Mouse (Mus musculus) ovary, postnatal 36 days (tissue): ENCODE results near the gene Abhd12.
"Not testable (repeated sequence)": the region's sequence is repeated elsewhere in the genome, so short reads cannot be mapped to it uniquely, and the experiment has no call there.

Source experiments
- DNase-seq: peaks from one replicate; pipeline ENCODE4 v3.0.0; 2022; ENCODE audit warnings: low spot score, mixed read lengths

Abhd12 gene

DNA sequence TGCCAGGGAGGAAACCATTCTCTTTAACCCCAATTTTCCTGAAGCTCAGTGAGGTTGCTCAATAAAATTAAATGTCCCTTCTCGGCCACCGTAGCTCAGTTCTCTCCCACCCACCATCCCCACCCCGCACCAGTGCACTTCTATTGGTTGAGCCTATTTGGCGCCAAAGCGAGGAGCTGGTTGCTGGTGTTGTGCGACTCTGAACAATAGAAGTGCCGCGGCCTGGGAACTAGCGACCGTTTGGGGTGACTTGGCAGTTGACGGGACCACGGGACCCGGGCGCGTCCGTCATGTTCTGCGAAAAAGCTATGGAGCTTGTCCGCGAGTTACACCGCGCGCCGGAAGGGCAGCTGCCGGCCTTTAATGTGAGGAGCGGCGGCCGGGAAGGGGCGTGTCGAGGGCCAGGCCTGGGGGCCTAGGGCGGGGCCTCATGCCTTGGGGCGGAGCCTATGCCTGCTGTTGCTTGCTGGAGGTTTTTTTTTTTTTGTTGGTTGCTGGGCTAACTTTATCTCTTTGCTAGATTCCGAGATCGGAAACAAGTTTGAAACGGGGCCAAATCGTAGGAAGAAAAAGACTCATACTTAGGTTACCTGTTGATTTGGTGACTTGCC lies 5.0 kb upstream of the Abhd12 start:
- peak; percentile 94 for DNase-seq

- DNase-seq: not testable (repeated sequence)
Observed at GRCm38 (mm10) chr2:150908881-150909280, 4.3 kb upstream of the Abhd12 start.

- no peak for DNase-seq
Observed at GRCm38 (mm10) chr2:150904936-150905450, 452 bp upstream of the Abhd12 start, which contains the start of gene Gins1. Gins1 (plus strand) TSS chr2:150905400.

DNA sequence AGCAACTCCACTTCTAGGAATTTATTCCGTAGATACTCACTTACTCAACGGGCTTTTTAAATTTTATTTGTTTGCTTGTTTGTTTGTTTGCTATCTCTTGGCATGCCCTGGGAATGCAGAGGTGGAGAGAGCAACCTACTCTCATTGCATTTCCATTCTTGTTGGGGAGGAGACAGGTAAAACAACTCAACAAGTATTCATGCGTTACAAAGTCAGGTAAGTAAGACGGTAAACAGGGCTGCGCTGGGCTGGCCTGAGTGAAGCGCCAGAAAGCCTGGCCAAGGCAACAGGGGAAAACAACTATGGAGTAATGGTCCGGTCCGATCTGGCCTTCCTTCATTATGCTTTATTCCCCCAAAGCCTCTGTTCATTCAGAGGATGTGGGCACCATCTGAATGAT lies 2.2 kb downstream of the Abhd12 start:
- DNase-seq: no peak

DNA sequence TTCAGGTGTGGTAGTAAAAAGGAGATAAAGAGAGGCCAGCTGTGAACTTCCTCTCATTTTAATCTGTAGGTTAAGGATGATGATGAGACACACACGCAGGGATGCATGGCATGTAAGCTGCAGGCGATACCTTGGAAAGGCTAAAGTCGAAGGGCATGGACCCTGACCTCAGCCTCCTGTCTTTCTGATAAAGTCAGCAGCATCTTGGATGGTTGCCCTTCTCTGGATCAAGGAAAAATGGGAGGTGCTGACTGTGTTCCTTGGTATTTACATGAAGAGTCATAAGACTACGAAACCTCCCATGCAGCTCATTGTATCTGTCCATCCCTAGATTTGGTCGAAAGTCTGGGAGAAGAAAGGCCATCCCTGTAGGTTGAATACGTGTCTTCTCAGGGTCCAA lies 4.2 kb downstream of the Abhd12 start:
- no peak for DNase-seq

- no peak for DNase-seq
Observed at GRCm38 (mm10) chr2:150895691-150896252, 8.8 kb downstream of the Abhd12 start.

DNA sequence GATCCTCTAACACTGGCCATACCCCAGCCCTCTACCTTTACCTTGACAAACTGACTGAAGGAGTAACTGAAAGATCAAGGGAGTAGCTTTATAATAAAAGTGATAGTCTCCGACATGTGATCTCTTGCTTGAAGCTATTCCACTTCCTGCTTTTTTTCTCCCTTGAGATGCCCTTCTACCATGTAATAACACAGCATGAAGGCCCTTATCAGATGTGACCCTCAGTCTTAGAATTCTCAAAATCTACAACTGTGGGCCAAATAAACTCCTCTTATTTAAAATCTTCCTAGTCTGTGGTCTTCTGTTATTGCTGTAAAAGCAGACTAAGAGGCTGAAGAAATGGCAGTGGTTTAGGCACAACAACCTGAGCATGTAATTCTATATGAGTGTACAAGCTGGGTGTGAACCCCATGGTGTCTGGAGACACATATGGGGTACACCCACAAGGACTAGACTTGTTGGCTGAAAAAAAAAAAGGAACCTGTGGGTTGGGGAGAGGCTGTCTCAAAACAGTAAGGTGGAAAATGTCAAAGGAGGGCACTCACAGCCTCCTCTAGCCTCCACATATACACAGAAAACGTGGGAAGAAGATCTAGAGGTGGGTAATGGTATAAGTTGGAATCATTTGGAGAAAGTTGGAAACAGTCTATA lies 9.8 kb downstream of the Abhd12 start:
- no peak for DNase-seq

- no peak for DNase-seq
Observed at GRCm38 (mm10) chr2:150887370-150887769, 17.2 kb downstream of the Abhd12 start.

DNA sequence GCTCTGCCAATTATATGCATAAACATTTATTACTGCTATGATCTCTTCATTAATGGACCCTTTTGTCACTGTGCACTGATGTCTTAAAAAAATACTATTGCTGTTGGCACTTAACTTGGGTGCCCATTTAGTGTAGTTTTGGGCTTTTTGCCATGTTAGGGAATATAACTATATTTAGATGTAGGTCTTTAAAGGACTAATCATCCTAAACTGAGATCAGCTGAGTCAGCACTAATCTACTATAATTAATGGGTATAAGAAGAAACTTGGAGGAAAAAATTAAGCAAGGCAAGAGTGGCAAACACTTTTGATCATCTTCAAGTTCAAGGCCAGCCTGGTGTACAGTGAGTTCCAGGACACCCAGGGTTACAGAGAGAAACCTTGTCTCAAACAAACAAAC lies 18.2 kb downstream of the Abhd12 start:
- DNase-seq: no peak

DNA sequence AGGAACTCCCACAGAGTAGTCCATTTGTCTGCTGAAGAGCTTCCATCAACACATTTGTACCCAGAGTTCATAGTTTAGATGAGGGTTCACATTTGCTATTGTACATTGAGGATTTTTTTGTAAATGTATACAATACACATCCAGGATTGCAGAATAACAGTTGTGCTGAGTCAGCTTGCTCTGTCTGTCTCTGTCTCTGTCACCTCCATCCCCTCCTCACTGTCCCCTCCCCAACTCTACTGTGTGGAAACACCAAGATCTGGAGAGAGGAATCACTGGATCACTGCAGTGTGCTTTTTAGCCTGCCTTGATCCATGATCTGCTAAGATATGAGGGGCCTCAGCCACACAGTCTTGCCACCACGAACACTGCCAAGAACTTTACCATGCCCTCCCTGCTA lies 18.7 kb downstream of the Abhd12 start:
- DNase-seq: no peak

DNA sequence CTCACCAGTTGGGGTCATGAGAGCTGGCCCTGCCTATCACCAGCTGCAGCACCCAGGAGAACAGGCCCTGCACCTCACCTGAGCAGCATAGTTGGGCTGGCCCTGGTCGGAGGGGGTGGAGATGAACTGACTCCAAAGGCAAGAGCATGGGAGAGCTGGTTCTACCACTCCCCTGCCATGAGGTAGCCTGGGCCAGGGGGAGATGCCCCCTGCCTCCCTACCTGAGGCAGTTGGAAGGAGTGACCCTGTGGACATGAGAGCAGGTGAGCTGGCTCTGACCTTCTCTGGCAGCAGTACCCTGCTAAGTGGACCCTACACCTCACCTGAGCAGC lies 19.8 kb downstream of the Abhd12 start:
- DNase-seq: no peak

GRCm38 (mm10) chr2:150884075-150884778 lies 20.3 kb downstream of the Abhd12 start:
- no peak for DNase-seq

GRCm38 (mm10) chr2:150877561-150877960 lies 27.0 kb downstream of the Abhd12 start:
- DNase-seq: no peak

DNA sequence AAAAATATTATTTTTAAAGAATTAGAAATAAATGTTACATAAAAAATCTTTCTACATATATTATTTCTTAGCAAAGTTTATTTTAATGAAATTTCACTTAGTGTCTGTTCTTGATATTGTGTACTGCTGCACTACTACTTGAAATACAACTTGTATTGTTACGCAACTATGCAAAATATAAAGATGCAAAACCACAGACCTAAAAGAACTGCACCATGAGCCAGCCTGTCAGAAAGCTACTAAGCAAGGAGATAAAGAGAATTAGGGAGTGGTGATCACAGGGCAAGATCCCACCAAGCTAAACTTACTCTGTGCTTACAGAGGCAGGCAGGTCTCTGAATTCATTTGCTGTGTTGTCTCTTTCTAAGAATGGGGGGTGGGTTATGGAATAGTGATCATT lies 29.3 kb downstream of the Abhd12 start:
- no peak for DNase-seq

- no peak for DNase-seq
Observed at GRCm38 (mm10) chr2:150874508-150874907, 30.0 kb downstream of the Abhd12 start.

GRCm38 (mm10) chr2:150869446-150869845 lies 35.1 kb downstream of the Abhd12 start:
- DNase-seq: no peak

DNA sequence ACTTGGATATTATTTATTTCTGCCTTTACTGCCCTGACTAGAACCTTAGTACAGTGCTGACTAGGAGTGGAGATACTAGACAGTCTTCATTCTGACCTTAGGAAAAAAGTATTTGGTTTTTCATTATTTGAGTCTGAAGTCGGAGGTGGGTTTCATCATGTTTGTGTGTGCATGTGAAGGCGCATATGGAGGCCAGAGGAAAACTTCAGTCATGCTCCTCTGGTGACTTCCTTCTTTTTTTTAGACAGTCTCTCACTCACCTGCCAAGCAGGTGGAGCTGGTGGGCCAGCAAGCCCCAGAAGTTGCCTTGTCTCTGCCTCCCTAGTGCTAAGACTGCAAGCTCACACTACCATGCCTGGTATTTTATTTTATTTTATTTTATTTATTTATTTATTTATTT lies 37.5 kb downstream of the Abhd12 start:
- no peak for DNase-seq

DNA sequence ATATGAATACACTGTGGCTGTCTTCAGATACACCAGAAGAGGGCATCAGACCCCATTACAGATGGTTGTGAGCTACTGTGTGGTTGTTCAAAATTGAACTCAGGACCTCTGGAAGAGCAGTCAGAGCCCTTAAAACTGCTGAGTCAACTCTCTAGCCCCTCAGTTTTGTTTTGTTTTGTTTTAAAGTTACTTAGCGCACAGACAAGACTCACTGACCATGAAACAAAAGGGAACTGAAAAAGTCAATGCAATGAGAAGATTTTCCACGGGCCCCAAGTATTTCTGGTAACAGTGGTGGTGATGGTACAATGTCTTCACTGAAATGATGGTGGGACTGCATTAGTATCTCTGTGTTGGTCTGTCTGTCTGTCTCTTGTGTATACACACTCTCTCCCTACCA lies 43.4 kb downstream of the Abhd12 start:
- DNase-seq: no peak

DNA sequence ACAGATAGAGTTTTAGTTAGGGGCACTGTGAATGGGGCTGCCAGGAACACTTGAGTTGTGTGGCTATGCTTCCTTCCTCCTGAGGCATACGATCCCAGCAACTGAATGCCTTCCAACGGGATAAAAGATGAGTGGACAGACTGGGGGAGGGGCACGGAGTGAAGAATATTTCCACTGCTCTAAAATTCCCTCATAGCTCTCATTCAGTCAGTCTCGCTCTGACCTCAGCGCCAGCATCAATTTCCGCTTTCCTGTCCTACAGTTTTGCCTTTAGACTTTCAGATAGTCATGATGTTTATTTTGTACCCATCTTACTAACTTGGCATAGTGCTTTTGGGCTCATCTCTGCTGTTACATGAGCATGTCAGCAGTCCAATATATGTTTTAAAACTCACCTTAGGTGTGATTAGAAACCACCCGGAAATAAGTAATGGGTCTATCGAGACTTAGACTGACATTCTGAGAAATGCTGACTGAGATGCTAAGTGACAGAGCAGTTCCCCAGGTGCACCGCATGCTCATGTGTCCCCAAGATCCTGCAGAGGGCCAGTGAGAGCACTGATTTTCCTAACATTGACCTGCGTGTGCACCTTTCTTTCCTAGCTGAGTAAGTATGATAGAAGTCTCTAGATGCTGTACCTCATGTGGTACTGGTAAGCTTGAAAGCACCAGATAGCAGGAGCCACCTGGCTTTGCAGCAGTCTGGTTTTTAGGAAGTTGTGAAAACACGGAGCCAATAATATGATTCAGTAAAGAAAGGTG lies 44.7 kb downstream of the Abhd12 start:
- no peak for DNase-seq

DNA sequence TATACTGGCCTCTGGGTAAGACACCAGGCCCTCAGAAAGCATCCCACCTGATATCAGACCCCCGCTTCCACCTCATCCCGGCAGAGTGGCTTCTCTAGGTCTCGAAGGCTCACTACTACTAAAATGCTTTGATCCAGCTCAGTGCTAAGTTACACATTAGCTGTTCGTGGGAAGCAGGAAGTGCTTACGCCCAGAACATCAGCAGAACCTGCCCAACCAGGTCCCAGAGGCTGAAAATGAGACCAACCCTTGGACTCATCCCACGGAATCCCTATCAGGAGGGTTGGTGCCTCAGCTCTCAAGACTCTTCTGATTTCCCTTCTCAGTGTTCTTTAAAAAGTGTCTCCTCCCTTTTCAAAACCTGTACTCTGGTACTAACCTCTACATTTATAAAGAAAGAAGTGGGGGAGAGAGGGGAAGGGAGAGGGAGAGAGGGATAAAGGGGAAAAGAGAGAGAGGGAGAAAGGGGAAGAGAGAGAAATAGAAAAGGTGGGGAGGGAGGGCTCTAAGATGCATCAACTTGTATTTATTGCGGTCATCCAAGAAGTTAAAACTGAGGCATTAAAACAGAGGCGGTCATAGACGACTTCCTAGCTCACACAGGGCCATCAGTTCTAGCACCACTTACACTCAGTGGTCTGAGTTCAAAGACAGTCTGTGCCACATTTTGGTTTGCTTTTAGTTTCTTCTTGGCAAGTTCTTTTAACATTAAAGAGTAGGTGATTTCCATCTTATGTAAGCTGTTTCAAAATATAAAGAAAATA lies 45.6 kb downstream of the Abhd12 start:
- DNase-seq: no peak

DNA sequence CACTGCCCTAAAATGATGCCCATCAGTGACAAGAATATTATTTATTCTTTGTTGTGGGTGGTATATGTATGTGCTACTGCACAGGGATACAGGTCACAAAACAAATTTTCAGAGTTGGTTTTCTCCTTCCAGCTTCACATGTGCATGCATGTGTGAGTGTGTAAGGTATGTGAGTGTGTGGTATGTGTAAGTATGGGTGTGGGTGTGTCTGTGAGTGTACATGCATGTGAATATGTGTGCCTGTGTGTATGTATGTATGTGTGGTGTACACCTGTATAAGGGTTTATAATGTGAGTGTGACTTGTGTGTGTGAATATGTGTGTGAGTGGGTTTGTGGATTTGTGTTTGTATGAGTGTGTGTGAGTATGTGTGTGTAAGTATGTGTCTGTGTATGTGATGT lies 49.4 kb downstream of the Abhd12 start:
- no peak for DNase-seq
